Mouse (Mus musculus) liver, embryonic 12.5 days (tissue): Measurements from ENCODE around the gene Carmil3. TPM values are rescaled to one million over a fixed set of nuclear protein-coding genes. Genes with fewer than 3 reads are reported as not detected.

Source experiments
- ATAC-seq: fragments of 200-750 bp; cut with Nextera tagmentation; 2 replicates; pipeline ENCODE4 v1.8.0; 2017; ENCODE audit warnings: moderate number of reproducible peaks, mild to moderate bottlenecking, moderate library complexity
- H3K27ac ChIP-seq: fragments of 300-500 bp; sonication (generic); 2 replicates; pipeline ENCODE4 v1.5.1; 2016; ENCODE audit warnings: mild to moderate bottlenecking
- H3K27me3 ChIP-seq: fragments of 300-500 bp; sonication (generic); replicated peaks from 2 replicates; pipeline ENCODE4 v1.6.1; 2016; ENCODE audit warnings: mild to moderate bottlenecking, moderate library complexity
- H3K36me3 ChIP-seq: fragments of 300-500 bp; sonication (generic); 2 replicates; pipeline ENCODE4 v1.6.1; 2016; ENCODE audit warnings: mild to moderate bottlenecking, moderate library complexity
- H3K4me1 ChIP-seq: fragments of 300-500 bp; sonication (generic); 2 replicates; pipeline ENCODE4 v1.6.1; 2016
- H3K4me2 ChIP-seq: fragments of 300-500 bp; sonication (generic); 2 replicates; pipeline ENCODE4 v1.6.1; 2016; ENCODE audit warnings: mild to moderate bottlenecking, moderate library complexity
- H3K4me3 ChIP-seq: fragments of 300-500 bp; sonication (generic); 2 replicates; pipeline ENCODE4 v1.5.1; 2016; ENCODE audit warnings: mild to moderate bottlenecking, moderate library complexity
- H3K9ac ChIP-seq: fragments of 300-500 bp; sonication (generic); 2 replicates; pipeline ENCODE4 v1.6.1; 2016; ENCODE audit warnings: mild to moderate bottlenecking, moderate library complexity
- H3K9me3 ChIP-seq: fragments of 300-500 bp; sonication (generic); replicated peaks from 2 replicates; pipeline ENCODE4 v1.6.1; 2016; ENCODE audit warnings: mild to moderate bottlenecking, moderate library complexity
- WGBS: fragments of 180-500 bp; shearing (Covaris S2); methylation state at CpG from one replicate; pipeline ENCODE4 v1.1.7; 2016; ENCODE audit not compliant: insufficient replicate concordance; 5-methylcytosine and 5-hydroxymethylcytosine counted together
- polyA plus RNA-seq: library from polyadenylated mRNA; unstranded; fragments of >200 nt; fragmentation: Nextera tagmentation; extraction: Ambion mirVana; gene quantifications from 2 replicates; pipeline ENCODE4 v1.2.1, GENCODE M21; 2016

Gene Carmil3
- polyA plus RNA-seq, 1 experiment from 2014 or later = 1.8 TPM

GRCm38 (mm10) chr14:55551347-55551746, 60.9 kb downstream of the Carmil3 start:
- Histone ChIP-seq H3K9ac (no peak overlapping the region), H3K36me3 (peaks cover 44% of the 10 kb centered on the region), H3K4me3 (no peak overlapping the region), H3K4me2 (no peak overlapping the region), H3K27me3 (no peaks in the 10 kb centered on the region), H3K9me3 (no peaks in the 10 kb centered on the region), H3K4me1 (peaks cover 25% of the 10 kb centered on the region), H3K27ac (no peak overlapping the region)
- no peak for ATAC-seq
- WGBS = 74% methylated on average over 5 of the region's 5 CpGs

- no peaks in the 10 kb centered on the region for H3K27me3 ChIP-seq
- H3K9ac ChIP-seq = no peak overlapping the region
- H3K4me1 ChIP-seq = peaks cover 30% of the 10 kb centered on the region
- no peak overlapping the region for H3K27ac ChIP-seq
- no peak for ATAC-seq
- H3K4me2 ChIP-seq = no peak overlapping the region
- no peak overlapping the region for H3K4me3 ChIP-seq
- no peaks in the 10 kb centered on the region for H3K9me3 ChIP-seq
- H3K36me3 ChIP-seq = peaks cover 40% of the 10 kb centered on the region
- 86% methylated on average over 8 of the region's 8 CpGs for WGBS
Measured at GRCm38 (mm10) chr14:55551794-55552193, 61.3 kb downstream of the Carmil3 start.

GRCm38 (mm10) chr14:55554635-55555034, 64.2 kb downstream of the Carmil3 start:
- no peak for ATAC-seq
- no peak overlapping the region for H3K9ac ChIP-seq

GRCm38 (mm10) chr14:55555788-55556187, 65.3 kb downstream of the Carmil3 start:
- WGBS = 55% methylated on average over 3 of the region's 3 CpGs
- no peak for ATAC-seq
- no peaks in the 10 kb centered on the region for H3K9me3 ChIP-seq
- H3K36me3 ChIP-seq = no peaks in the 10 kb centered on the region; the same call in 1 of the 2 replicates
- H3K27ac ChIP-seq = no peak overlapping the region
- no peak overlapping the region for H3K4me2 ChIP-seq
- H3K27me3 ChIP-seq = no peaks in the 10 kb centered on the region
- no peak overlapping the region for H3K4me3 ChIP-seq
- H3K9ac ChIP-seq = no peak overlapping the region
- peaks cover 53% of the 10 kb centered on the region for H3K4me1 ChIP-seq

More at GRCm38 (mm10) chr14:55554635-55555034, 64.2 kb downstream of the Carmil3 start:
- Histone ChIP-seq H3K4me1 (peaks cover 53% of the 10 kb centered on the region), H3K36me3 (peaks cover 11% of the 10 kb centered on the region), H3K4me2 (no peak overlapping the region), H3K27ac (no peak overlapping the region), H3K27me3 (no peaks in the 10 kb centered on the region), H3K4me3 (no peak overlapping the region), H3K9me3 (no peaks in the 10 kb centered on the region)

GRCm38 (mm10) chr14:55557003-55557402, 66.6 kb downstream of the Carmil3 start:
- WGBS = 20% methylated on average over 5 of the region's 5 CpGs
- peaks cover 65% of the 10 kb centered on the region for H3K4me1 ChIP-seq
- H3K4me3 ChIP-seq = no peak overlapping the region
- H3K27ac ChIP-seq = peak overlapping the region; percentile 99
- H3K27me3 ChIP-seq = no peaks in the 10 kb centered on the region
- H3K4me2 ChIP-seq = no peak overlapping the region
- H3K9me3 ChIP-seq = no peaks in the 10 kb centered on the region
- 0 out of 2 replicates have a peak overlapping the region, but pooled peaks have one; percentile 17 for H3K9ac ChIP-seq
- no peak for ATAC-seq
- H3K36me3 ChIP-seq = peaks cover 3% of the 10 kb centered on the region

GRCm38 (mm10) chr14:55557587-55557986, 67.1 kb downstream of the Carmil3 start:
- no peak overlapping the region for H3K4me2 ChIP-seq
- no peak for ATAC-seq
- H3K36me3 ChIP-seq = peaks cover 9% of the 10 kb centered on the region
- H3K27me3 ChIP-seq = no peaks in the 10 kb centered on the region
- 84% methylated on average over 3 of the region's 3 CpGs for WGBS
- peak overlapping the region; percentile 50; the same call in 1 of the 2 replicates for H3K9ac ChIP-seq
- H3K9me3 ChIP-seq = no peaks in the 10 kb centered on the region
- H3K4me3 ChIP-seq = no peak overlapping the region
- H3K4me1 ChIP-seq = peaks cover 71% of the 10 kb centered on the region
- peak overlapping the region; percentile 99 for H3K27ac ChIP-seq

Other genes starting within 250 kb of the Carmil3 start
- 76.6 and 77.0 TPM in 2 replicates for gene Dhrs4, start 11.9 kb upstream of the Carmil3 start, polyA plus RNA-seq
- 0.13 TPM in 1 of 2 replicates, not detected in the other for gene Cpne6, start 19.8 kb downstream of the Carmil3 start, polyA plus RNA-seq
- not detected in 2 replicates for gene Nrl, start 34.3 kb downstream of the Carmil3 start, polyA plus RNA-seq
- gene Pck2, start 49.6 kb downstream of the Carmil3 start, polyA plus RNA-seq = 35.5 and 37.4 TPM in 2 replicates
- gene Dcaf11, start 69.4 kb downstream of the Carmil3 start, polyA plus RNA-seq = 57.1 and 60.3 TPM in 2 replicates
- 1.9 and 2.7 TPM in 2 replicates for gene A730061H03Rik, start 69.8 kb downstream of the Carmil3 start, polyA plus RNA-seq
- 0.63 and 0.75 TPM in 2 replicates for gene Fitm1, start 85.0 kb downstream of the Carmil3 start, polyA plus RNA-seq
- 108 and 111 TPM in 2 replicates for gene Psme1, start 87.5 kb downstream of the Carmil3 start, polyA plus RNA-seq
- 28.7 and 32.9 TPM in 2 replicates for gene Emc9, start 94.7 kb downstream of the Carmil3 start, polyA plus RNA-seq
- 221 and 222 TPM in 2 replicates for gene Psme2, start 100.5 kb downstream of the Carmil3 start, polyA plus RNA-seq
- gene Rnf31, start 101.1 kb downstream of the Carmil3 start, polyA plus RNA-seq = 14.2 and 15.7 TPM in 2 replicates
- gene Irf9, start 112.9 kb downstream of the Carmil3 start, polyA plus RNA-seq = 14.4 and 15.3 TPM in 2 replicates
- gene Rec8, start 127.4 kb downstream of the Carmil3 start, polyA plus RNA-seq = 1.8 and 3.2 TPM in 2 replicates
- 46.0 and 48.8 TPM in 2 replicates for gene Ipo4, start 145.3 kb downstream of the Carmil3 start, polyA plus RNA-seq
- 1.8 and 2.8 TPM in 2 replicates for gene Gm49378, start 147.2 kb downstream of the Carmil3 start, polyA plus RNA-seq
- gene Tm9sf1, start 153.2 kb downstream of the Carmil3 start, polyA plus RNA-seq = 64.9 and 69.7 TPM in 2 replicates
- gene Tssk4, start 159.5 kb downstream of the Carmil3 start, polyA plus RNA-seq = 0.18 and 0.30 TPM in 2 replicates
- gene Mdp1, start 169.9 kb downstream of the Carmil3 start, polyA plus RNA-seq = 27.5 and 28.1 TPM in 2 replicates
- 36.8 and 39.1 TPM in 2 replicates for gene Gmpr2, start 181.3 kb downstream of the Carmil3 start, polyA plus RNA-seq
- gene Nedd8, start 181.5 kb downstream of the Carmil3 start, polyA plus RNA-seq = 322 and 329 TPM in 2 replicates
- 31.9 and 32.2 TPM in 2 replicates for gene Tinf2, start 191.2 kb downstream of the Carmil3 start, polyA plus RNA-seq
- 1.6 and 2.1 TPM in 2 replicates for gene Tgm1, start 223.3 kb downstream of the Carmil3 start, polyA plus RNA-seq
- gene Rabggta, start 231.6 kb downstream of the Carmil3 start, polyA plus RNA-seq = 18.3 and 18.9 TPM in 2 replicates